Mouse (Mus musculus) forebrain, embryonic 13.5 days (tissue): ENCODE data around the gene Palm3. TPM values are rescaled to one million over a fixed set of nuclear protein-coding genes. Genes with fewer than 3 reads are reported as not detected.

Experiments used
- ATAC-seq: fragments of 200-750 bp; cut with Nextera tagmentation; 2 replicates; pipeline ENCODE4 v1.8.0; 2017
- H3K27ac ChIP-seq: fragments of 300-500 bp; sonication (generic); 2 replicates; pipeline ENCODE4 v1.5.1; 2015; ENCODE audit warnings: inconsistent platforms, mild to moderate bottlenecking, moderate library complexity
- H3K27me3 ChIP-seq: fragments of 300-500 bp; sonication (generic); 2 replicates; pipeline ENCODE4 v1.6.1; 2015; ENCODE audit warnings: mild to moderate bottlenecking, inconsistent platforms
- H3K36me3 ChIP-seq: fragments of 300-500 bp; sonication (generic); 2 replicates; pipeline ENCODE4 v1.6.1; 2015; ENCODE audit warnings: mild to moderate bottlenecking, inconsistent platforms; ENCODE audit not compliant: poor library complexity, severe bottlenecking
- H3K4me1 ChIP-seq: fragments of 300-500 bp; sonication (generic); 2 replicates; pipeline ENCODE4 v1.6.1; 2015; ENCODE audit warnings: inconsistent platforms
- H3K4me2 ChIP-seq: fragments of 300-500 bp; sonication (generic); 2 replicates; pipeline ENCODE4 v1.6.1; 2015; ENCODE audit warnings: inconsistent platforms, mild to moderate bottlenecking, moderate library complexity
- H3K4me3 ChIP-seq: fragments of 300-500 bp; sonication (generic); 2 replicates; pipeline ENCODE4 v1.5.1; 2015; ENCODE audit warnings: mild to moderate bottlenecking, inconsistent platforms
- H3K9ac ChIP-seq: fragments of 300-500 bp; sonication (generic); 2 replicates; pipeline ENCODE4 v1.6.1; 2015; ENCODE audit warnings: mild to moderate bottlenecking, inconsistent platforms
- H3K9me3 ChIP-seq: fragments of 300-500 bp; sonication (generic); replicated peaks from 2 replicates; pipeline ENCODE4 v1.6.1; 2016; ENCODE audit warnings: inconsistent platforms
- WGBS: fragments of 180-500 bp; shearing (Covaris S2); methylation state at CpG from one replicate; pipeline ENCODE4 v1.1.7; 2015; 5-methylcytosine and 5-hydroxymethylcytosine counted together
- polyA plus RNA-seq: library from polyadenylated mRNA; unstranded; fragments of >200 nt; fragmentation: Nextera tagmentation; extraction: Ambion mirVana; gene quantifications from 2 replicates; pipeline ENCODE4 v1.2.1, GENCODE M21; 2015

Palm3 gene
- polyA plus RNA-seq, 1 experiment from 2014 or later, result 2.1 TPM

GRCm38 (mm10) chr8:84060245-84060644 lies 39.0 kb downstream of the Palm3 start:
- no peak for ATAC-seq
- no peaks in the 10 kb centered on the region for H3K4me1 ChIP-seq
- no peak overlapping the region for H3K9ac ChIP-seq
- no peaks in the 10 kb centered on the region for H3K27me3 ChIP-seq
- H3K4me2 ChIP-seq, result no peak overlapping the region
- H3K27ac ChIP-seq, result no peak overlapping the region
- H3K36me3 ChIP-seq, result no peaks in the 10 kb centered on the region
- H3K9me3 ChIP-seq, result no peaks in the 10 kb centered on the region
- WGBS, result 85% methylated on average over 2 of the region's 2 CpGs
- no peak overlapping the region for H3K4me3 ChIP-seq

GRCm38 (mm10) chr8:84063861-84064610 lies 42.8 kb downstream of the Palm3 start:
- H3K9ac ChIP-seq, result no peak overlapping the region
- no peak for ATAC-seq
- no peak overlapping the region for H3K4me2 ChIP-seq
- no peaks in the 10 kb centered on the region for H3K27me3 ChIP-seq
- no peaks in the 10 kb centered on the region for H3K36me3 ChIP-seq
- no peaks in the 10 kb centered on the region for H3K9me3 ChIP-seq
- H3K4me3 ChIP-seq, result no peak overlapping the region
- 81% methylated on average over 8 of the region's 8 CpGs for WGBS
- no peak overlapping the region for H3K27ac ChIP-seq
- H3K4me1 ChIP-seq, result peaks cover 22% of the 10 kb centered on the region

- H3K36me3 ChIP-seq, result no peaks in the 10 kb centered on the region
- H3K4me2 ChIP-seq, result peak within 1 kb of the TSS; percentile 72
- no peaks in the 10 kb centered on the region for H3K9me3 ChIP-seq
- peaks cover 32% of the 10 kb centered on the region for H3K4me1 ChIP-seq
- ATAC-seq, result no peak
- H3K9ac ChIP-seq, result peak within 1 kb of the TSS; percentile 72
- 90% methylated on average over 1 of the region's 1 CpGs for WGBS
- H3K27me3 ChIP-seq, result no peaks in the 10 kb centered on the region
- H3K27ac ChIP-seq, result peak within 1 kb of the TSS; percentile 75; the same call in 1 of the 2 replicates
- H3K4me3 ChIP-seq, result peak within 1 kb of the TSS; percentile 88
Measured at GRCm38 (mm10) chr8:84065037-84065436, 43.8 kb downstream of the Palm3 start, which contains the start of gene Gm10643. Gene Gm10643, minus strand, starts transcription at chr8:84065137.

- Histone ChIP-seq H3K4me3 (peak overlapping the region; percentile 88), H3K27me3 (no peaks in the 10 kb centered on the region), H3K9ac (peak overlapping the region; percentile 72), H3K4me2 (peak overlapping the region; percentile 72), H3K27ac (no peak overlapping the region), H3K36me3 (no peaks in the 10 kb centered on the region), H3K9me3 (no peaks in the 10 kb centered on the region), H3K4me1 (peaks cover 37% of the 10 kb centered on the region)
- 28% methylated on average over 5 of the region's 5 CpGs for WGBS
- no peak for ATAC-seq
Measured at GRCm38 (mm10) chr8:84065457-84066072, 44.3 kb downstream of the Palm3 start.

- peak within 1 kb of the TSS; percentile 78 for H3K9ac ChIP-seq
- H3K36me3 ChIP-seq, result no peaks in the 10 kb centered on the region
- peaks cover 40% of the 10 kb centered on the region for H3K4me1 ChIP-seq
- H3K27ac ChIP-seq, result peak within 1 kb of the TSS; percentile 96
- peak; percentile 98 for ATAC-seq
- H3K27me3 ChIP-seq, result no peaks in the 10 kb centered on the region
- H3K4me3 ChIP-seq, result peak within 1 kb of the TSS; percentile 88
- WGBS, result 0% methylated on average over 44 of the region's 51 CpGs
- H3K9me3 ChIP-seq, result no peaks in the 10 kb centered on the region
- peak within 1 kb of the TSS; percentile 72 for H3K4me2 ChIP-seq
Measured at GRCm38 (mm10) chr8:84066291-84066930, 45.1 kb downstream of the Palm3 start, which contains the start of gene Rfx1. Gene Rfx1, plus strand, starts transcription at chr8:84066834.

- Histone ChIP-seq H3K36me3 (no peaks in the 10 kb centered on the region), H3K27ac (peak overlapping the region; percentile 96), H3K4me1 (peaks cover 45% of the 10 kb centered on the region), H3K9ac (peak overlapping the region; percentile 78), H3K4me2 (peak overlapping the region; percentile 72), H3K4me3 (peak overlapping the region; percentile 88), H3K9me3 (no peaks in the 10 kb centered on the region), H3K27me3 (no peaks in the 10 kb centered on the region)
- ATAC-seq, result peak; percentile 59
- 2% methylated on average over 43 of the region's 58 CpGs for WGBS
Measured at GRCm38 (mm10) chr8:84067047-84067573, 45.8 kb downstream of the Palm3 start.

GRCm38 (mm10) chr8:84067911-84068310 lies 46.6 kb downstream of the Palm3 start:
- Histone ChIP-seq H3K27ac (no peak overlapping the region), H3K4me3 (peak overlapping the region; percentile 88), H3K27me3 (no peaks in the 10 kb centered on the region), H3K9ac (no peak overlapping the region), H3K9me3 (no peaks in the 10 kb centered on the region), H3K36me3 (no peaks in the 10 kb centered on the region), H3K4me2 (peak overlapping the region; percentile 72), H3K4me1 (peaks cover 53% of the 10 kb centered on the region)
- no peak for ATAC-seq
- 93% methylated on average over 7 of the region's 7 CpGs for WGBS

GRCm38 (mm10) chr8:84068316-84069035 lies 47.2 kb downstream of the Palm3 start:
- no peak overlapping the region for H3K27ac ChIP-seq
- no peaks in the 10 kb centered on the region for H3K9me3 ChIP-seq
- H3K27me3 ChIP-seq, result no peaks in the 10 kb centered on the region
- 0 out of 2 replicates have a peak overlapping the region, but pooled peaks have one; percentile 18 for H3K9ac ChIP-seq
- H3K36me3 ChIP-seq, result no peaks in the 10 kb centered on the region
- no peak overlapping the region; the same call in 1 of the 2 replicates for H3K4me2 ChIP-seq
- ATAC-seq, result no peak
- peaks cover 59% of the 10 kb centered on the region for H3K4me1 ChIP-seq
- 85% methylated on average over 12 of the region's 12 CpGs for WGBS
- no peak overlapping the region for H3K4me3 ChIP-seq

GRCm38 (mm10) chr8:84069169-84069568 lies 47.9 kb downstream of the Palm3 start:
- peaks cover under 1% of the 10 kb centered on the region; the same call in 1 of the 2 replicates for H3K36me3 ChIP-seq
- H3K27ac ChIP-seq, result peak overlapping the region; percentile 8; the same call in 1 of the 2 replicates
- H3K9ac ChIP-seq, result peak overlapping the region; percentile 26; the same call in 1 of the 2 replicates
- no peak overlapping the region for H3K4me3 ChIP-seq
- no peak for ATAC-seq
- H3K9me3 ChIP-seq, result no peaks in the 10 kb centered on the region
- 68% methylated on average over 1 of the region's 1 CpGs for WGBS
- no peak overlapping the region for H3K4me2 ChIP-seq
- H3K27me3 ChIP-seq, result no peaks in the 10 kb centered on the region
- peaks cover 63% of the 10 kb centered on the region for H3K4me1 ChIP-seq

- no peak for ATAC-seq
- 34% methylated on average over 2 of the region's 2 CpGs for WGBS
- H3K36me3 ChIP-seq, result peaks cover 6% of the 10 kb centered on the region
- no peak overlapping the region for H3K4me2 ChIP-seq
- H3K27ac ChIP-seq, result 0 out of 2 replicates have a peak overlapping the region, but pooled peaks have one; percentile 8
- peaks cover 63% of the 10 kb centered on the region for H3K4me1 ChIP-seq
- H3K9me3 ChIP-seq, result no peaks in the 10 kb centered on the region
- no peak overlapping the region for H3K4me3 ChIP-seq
- peak overlapping the region; percentile 26 for H3K9ac ChIP-seq
- H3K27me3 ChIP-seq, result no peaks in the 10 kb centered on the region
Measured at GRCm38 (mm10) chr8:84069750-84070149, 48.5 kb downstream of the Palm3 start.

GRCm38 (mm10) chr8:84070241-84070640 lies 49.0 kb downstream of the Palm3 start:
- Histone ChIP-seq H3K27me3 (no peaks in the 10 kb centered on the region), H3K27ac (0 out of 2 replicates have a peak overlapping the region, but pooled peaks have one; percentile 8), H3K9me3 (no peaks in the 10 kb centered on the region), H3K36me3 (peaks cover 11% of the 10 kb centered on the region), H3K4me2 (no peak overlapping the region), H3K4me1 (peaks cover 63% of the 10 kb centered on the region), H3K9ac (peak overlapping the region; percentile 26; the same call in 1 of the 2 replicates), H3K4me3 (no peak overlapping the region)
- ATAC-seq, result no peak
- 89% methylated on average over 5 of the region's 5 CpGs for WGBS
